ENCODE assay signal across 16 mouse cellular contexts in the genomic region with DNA sequence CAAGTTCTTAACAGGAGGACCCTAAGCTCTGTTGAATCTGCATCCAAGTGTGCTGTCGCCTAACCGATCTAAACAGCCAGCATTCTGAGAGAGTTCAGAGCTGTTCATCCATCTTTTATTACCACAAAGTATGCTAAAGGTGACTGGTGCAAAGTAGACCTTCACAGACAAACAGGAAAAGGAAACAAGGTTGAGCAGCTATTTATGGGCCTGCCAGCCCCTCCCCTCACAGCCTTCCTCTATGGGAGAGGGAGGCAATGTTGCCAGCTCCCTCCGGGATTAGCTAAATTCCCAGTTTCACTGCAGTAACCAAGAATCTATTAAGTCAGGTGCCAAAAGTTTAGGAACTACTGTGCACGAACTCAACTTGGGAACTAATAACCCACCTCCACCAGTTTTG. TPM values are rescaled to one million over a fixed set of nuclear protein-coding genes. Genes with fewer than 3 reads are reported as not detected.
DNase-seq lines count a peak whose midpoint lies in the region; ATAC-seq and TF ChIP-seq lines count a peak whose summit lies in the region.
"Had no signal": no experiment of that assay in that cellular context is flagged by ENCODE, and none has a peak within 500 bp of the region (broad histone marks: within the 10 kb centered on the region; RNA-seq: fewer than 3 reads in every experiment).

No protein-coding gene starts in this region.

- H3K36me3 ChIP-seq in heart, embryonic 13.5 days, result peaks cover 4% of the 10 kb centered on the region
- 0 out of 2 replicates have a peak, but pooled peaks cover 3% of the 10 kb centered on the region for H3K36me3 ChIP-seq in kidney, postnatal 0 days (ENCODE audit: insufficient read depth, low read length)
- H3K36me3 ChIP-seq: hindbrain, embryonic 15.5 days; liver, embryonic 15.5 days had no signal

- H3K9me3 ChIP-seq in heart, embryonic 13.5 days, result no peaks in the 10 kb centered on the region
- H3K9me3 ChIP-seq in kidney, postnatal 0 days (replicated peaks; ENCODE audit: low read length), result no peaks in the 10 kb centered on the region
- H3K9me3 ChIP-seq: forebrain, embryonic 10.5 days; hindbrain, embryonic 15.5 days; limb, embryonic 10.5 days; liver, embryonic 15.5 days; neural tube, embryonic 13.5 days had no signal

- no peaks in the 10 kb centered on the region for H3K27me3 ChIP-seq in heart, embryonic 13.5 days (replicated peaks)
- no peaks in the 10 kb centered on the region for H3K27me3 ChIP-seq in kidney, postnatal 0 days (ENCODE audit: insufficient read depth, low read length)
- H3K27me3 ChIP-seq: CH12.LX; hindbrain, embryonic 15.5 days; liver, embryonic 15.5 days; neural tube, embryonic 13.5 days had no signal

- DNase-seq in heart, postnatal 14 days, result no peak
- no peak for DNase-seq in kidney, postnatal 0 days (ENCODE audit: low spot score)
- DNase-seq in yolk sac, embryonic 10.5 days (ENCODE audit: low spot score), result no peak
- no peak for DNase-seq in cerebellum, adult 11 months
- DNase-seq: cerebellum, adult 18-20 months; thymus, postnatal 25 days had no signal

- intact Hi-C loops in heart, postnatal 14 days (cut with DNase I), result no loop called here

- no peak for ATAC-seq in heart, embryonic 13.5 days (ENCODE audit: extremely low read depth, insufficient number of reproducible peaks, low FRiP score, low TSS enrichment)
- peak; percentile 76 for ATAC-seq in CD4-positive, CD25-positive, alpha-beta regulatory T cell, adult 4 months
- ATAC-seq in kidney, postnatal 0 days (replicated peaks; ENCODE audit: low FRiP score, low read depth), result peak; percentile 37; the same call in 1 of the 2 replicates
- ATAC-seq: activated CD4-positive, CD25-positive, alpha-beta regulatory T cell, adult 4 months had no signal

- no peak overlapping the region for H3K4me3 ChIP-seq in heart, embryonic 13.5 days
- no peak overlapping the region for H3K4me3 ChIP-seq in brown adipose tissue, adult 24 weeks (ENCODE audit: insufficient read depth, low read depth, low read length)
- no peak overlapping the region for H3K4me3 ChIP-seq in kidney, postnatal 0 days (replicated peaks; ENCODE audit: low read depth, low read length)
- H3K4me3 ChIP-seq: forebrain, embryonic 10.5 days; hindbrain, embryonic 15.5 days; limb, embryonic 10.5 days; liver, embryonic 15.5 days; neural tube, embryonic 13.5 days had no signal

- H3K27ac ChIP-seq in heart, embryonic 13.5 days (replicated peaks), result 0 out of 2 replicates have a peak overlapping the region, but pooled peaks have one; percentile 18
- H3K27ac ChIP-seq in brown adipose tissue, adult 24 weeks (replicated peaks; ENCODE audit: low read depth, low read length), result peak overlapping the region; percentile 81
- peak overlapping the region; percentile 19; the same call in 1 of the 2 replicates for H3K27ac ChIP-seq in kidney, postnatal 0 days
- H3K27ac ChIP-seq: forebrain, embryonic 10.5 days; hindbrain, embryonic 15.5 days; limb, embryonic 10.5 days; liver, embryonic 15.5 days; neural tube, embryonic 13.5 days had no signal

- no peak overlapping the region for H3K4me2 ChIP-seq in heart, embryonic 13.5 days
- H3K4me2 ChIP-seq in kidney, postnatal 0 days (ENCODE audit: low read length), result no peak overlapping the region
- H3K4me2 ChIP-seq: hindbrain, embryonic 15.5 days; liver, embryonic 15.5 days; neural tube, embryonic 13.5 days had no signal

- 54% methylated on average over 4 of the region's 4 CpGs for WGBS in heart, embryonic 13.5 days
- 11% methylated on average over 4 of the region's 4 CpGs for WGBS in kidney, postnatal 0 days

- no peak for TF ChIP-seq CTCF in kidney, postnatal 0 days (IDR thresholded peaks at IDR 0.05; ENCODE audit: low read depth)

- peaks cover 87% of the 10 kb centered on the region for H3K4me1 ChIP-seq in heart, embryonic 13.5 days
- H3K4me1 ChIP-seq in brown adipose tissue, adult 24 weeks (ENCODE audit: control insufficient read depth, insufficient read depth, insufficient read length, low read length), result peaks cover 35% of the 10 kb centered on the region
- peaks cover 42% of the 10 kb centered on the region for H3K4me1 ChIP-seq in kidney, postnatal 0 days (replicated peaks; ENCODE audit: insufficient read depth, low read length)

- no peak overlapping the region for H3K9ac ChIP-seq in heart, embryonic 13.5 days
- no peak overlapping the region for H3K9ac ChIP-seq in kidney, postnatal 0 days (ENCODE audit: low read depth, low read length)
- H3K9ac ChIP-seq: hindbrain, embryonic 15.5 days; liver, embryonic 15.5 days; neural tube, embryonic 13.5 days had no signal

RNA-seq across cellular contexts. Expression of a gene that starts 24.3 kb away (rescaled TPM):
- 15.7 and 17.5 TPM in 2 replicates for polyA plus RNA-seq in heart, embryonic 13.5 days (2015; fragmentation: Nextera tagmentation; extraction: Ambion mirVana)
- 10 to 100 TPM; 59.0 to 60.3 TPM for total RNA-seq in heart, postnatal 14 days (2021)
- 10 to 100 TPM in 1 of 2 experiments, 1 to 10 TPM in 1; 9.1 to 11.7 TPM for polyA plus RNA-seq in CD4-positive, CD25-positive, alpha-beta regulatory T cell, adult 4 months (2017; shearing (Covaris generic))
- 14.4 and 18.0 TPM in 2 replicates for polyA plus RNA-seq in brown adipose tissue, adult 24 weeks (2012; ENCODE audit: insufficient read depth, insufficient read length, missing spikeins)
- polyA plus RNA-seq in kidney, postnatal 0 days (2015; fragmentation: Nextera tagmentation; extraction: Ambion mirVana), result 17.4 and 19.9 TPM in 2 replicates

Comparison
In these comparisons a context has a peak if more than half of its experiments do, and no peak if none do; other contexts are left out.
1. H3K27ac ChIP-seq: peak in every context shown above with its lines; median percentile 81 in brown adipose tissue, adult 24 weeks; 19 in kidney, postnatal 0 days; 18 in heart, embryonic 13.5 days.